Mouse (Mus musculus) midbrain, postnatal 0 days (tissue): ENCODE data around the gene Slc22a18. TPM values are rescaled to one million over a fixed set of nuclear protein-coding genes. Genes with fewer than 3 reads are reported as not detected.

Experiments
- ATAC-seq: fragments of 200-750 bp; cut with Nextera tagmentation; 2 replicates; pipeline ENCODE4 v1.8.0; 2017; ENCODE audit warnings: moderate number of reproducible peaks, mild to moderate bottlenecking, moderate TSS enrichment, moderate library complexity; ENCODE audit not compliant: low FRiP score
- DNase-seq: peaks from one replicate; pipeline ENCODE4 v3.0.0-alpha.2; 2015; ENCODE audit warnings: low spot score
- H3K27ac ChIP-seq: fragments of 300-500 bp; sonication (generic); 2 replicates; pipeline ENCODE4 v1.5.1; 2014; ENCODE audit warnings: low read depth, mild to moderate bottlenecking, low read length, mixed read lengths
- H3K27me3 ChIP-seq: fragments of 300-500 bp; sonication (generic); 2 replicates; pipeline ENCODE4 v1.6.1; 2014; ENCODE audit warnings: low read length, control low read depth, mixed read lengths; ENCODE audit not compliant: insufficient read depth
- H3K36me3 ChIP-seq: fragments of 300-500 bp; sonication (generic); 2 replicates; pipeline ENCODE4 v1.6.1; 2014; ENCODE audit warnings: low read length, control low read depth, mixed read lengths; ENCODE audit not compliant: insufficient read depth
- H3K4me1 ChIP-seq: fragments of 300-500 bp; sonication (generic); 2 replicates; pipeline ENCODE4 v1.6.1; 2014; ENCODE audit warnings: mild to moderate bottlenecking, control low read depth, antibody characterized with exemption, low read length, mixed read lengths; ENCODE audit not compliant: insufficient read depth
- H3K4me2 ChIP-seq: fragments of 300-500 bp; sonication (generic); 2 replicates; pipeline ENCODE4 v1.6.1; 2014; ENCODE audit warnings: low read depth, mild to moderate bottlenecking, low read length, mixed read lengths; ENCODE audit not compliant: poor library complexity, severe bottlenecking
- H3K4me3 ChIP-seq: fragments of 300-500 bp; sonication (generic); 2 replicates; pipeline ENCODE4 v1.5.1; 2014; ENCODE audit warnings: low read depth, mild to moderate bottlenecking, low read length, moderate library complexity
- H3K9ac ChIP-seq: fragments of 300-500 bp; sonication (generic); replicated peaks from 2 replicates; pipeline ENCODE4 v1.6.1; 2014; ENCODE audit warnings: mild to moderate bottlenecking, low read length, moderate library complexity, mixed read lengths; ENCODE audit not compliant: poor library complexity, severe bottlenecking
- H3K9me3 ChIP-seq: fragments of 300-500 bp; sonication (generic); 2 replicates; pipeline ENCODE4 v1.6.1; 2016; ENCODE audit warnings: low read length, control low read depth
- CTCF ChIP-seq: IDR thresholded peaks from 2 replicates; pipeline ENCODE4 v1.5.1; 2016; ENCODE audit warnings: antibody characterized with exemption, mild to moderate bottlenecking
- WGBS: fragments of 180-500 bp; shearing (Covaris S2); extraction: QIAGEN DNeasy Blood & Tissue Kit; methylation state at CpG from one replicate; pipeline ENCODE4 v1.1.7; 2014; 5-methylcytosine and 5-hydroxymethylcytosine counted together
- polyA plus RNA-seq: library from polyadenylated mRNA; unstranded; fragments of >200 nt; fragmentation: Nextera tagmentation; extraction: Ambion mirVana; gene quantifications from 2 replicates; pipeline ENCODE4 v1.2.1, GENCODE M21; 2015
- total RNA-seq: library from RNA; depleted of rRNA; stranded (reverse); fragments of >200 nt; gene quantifications from 2 replicates; pipeline ENCODE4 v1.2.3, GENCODE M21; 2014

Gene Slc22a18
- total and polyA plus RNA-seq, 2 experiments from 2014 or later: 0.33 to 0.86 TPM

- ATAC-seq (peak; percentile 81), DNase-seq (peak; percentile 83)
- no peak within 1 kb of the TSS for H3K27ac ChIP-seq
- no peaks in the 10 kb centered on the region for H3K27me3 ChIP-seq
- H3K36me3 ChIP-seq: no peaks in the 10 kb centered on the region
- peak within 1 kb of the TSS; percentile 44 for H3K9ac ChIP-seq
- peak within 1 kb of the TSS; percentile 44 for H3K4me3 ChIP-seq
- H3K9me3 ChIP-seq: peaks cover 8% of the 10 kb centered on the region; the same call in 1 of the 2 replicates
- H3K4me1 ChIP-seq: no peaks in the 10 kb centered on the region
- H3K4me2 ChIP-seq: peak within 1 kb of the TSS; percentile 56
- no peak for TF ChIP-seq CTCF
- WGBS: 34% methylated on average over 48 of the region's 48 CpGs
Observed at GRCm38 (mm10) chr7:143460874-143461273, 12.7 kb upstream of the Slc22a18 start, which contains the start of gene Cdkn1c. Gene Cdkn1c (minus strand): TSS chr7:143461050.

- peak; percentile 17; the same call in 1 of the 2 replicates for ATAC-seq
- H3K27ac ChIP-seq: no peak overlapping the region
- no peaks in the 10 kb centered on the region for H3K27me3 ChIP-seq
- H3K9me3 ChIP-seq: peaks cover 8% of the 10 kb centered on the region; the same call in 1 of the 2 replicates
- no peaks in the 10 kb centered on the region for H3K4me1 ChIP-seq
- no peak overlapping the region for H3K9ac ChIP-seq
- 35% methylated on average over 18 of the region's 32 CpGs for WGBS
- peak overlapping the region; percentile 44 for H3K4me3 ChIP-seq
- DNase-seq: no peak
- no peaks in the 10 kb centered on the region for H3K36me3 ChIP-seq
- TF ChIP-seq CTCF: no peak
- H3K4me2 ChIP-seq: peak overlapping the region; percentile 56
Observed at GRCm38 (mm10) chr7:143461294-143461870, 12.2 kb upstream of the Slc22a18 start.

- WGBS: 56% methylated on average over 6 of the region's 11 CpGs
- no peak overlapping the region for H3K4me3 ChIP-seq
- no peaks in the 10 kb centered on the region for H3K4me1 ChIP-seq
- DNase-seq (no peak), ATAC-seq (no peak)
- no peaks in the 10 kb centered on the region for H3K27me3 ChIP-seq
- H3K4me2 ChIP-seq: no peak overlapping the region
- H3K9me3 ChIP-seq: peaks cover 8% of the 10 kb centered on the region; the same call in 1 of the 2 replicates
- H3K36me3 ChIP-seq: no peaks in the 10 kb centered on the region
- no peak overlapping the region for H3K9ac ChIP-seq
- TF ChIP-seq CTCF: no peak
- H3K27ac ChIP-seq: no peak overlapping the region
Observed at GRCm38 (mm10) chr7:143461920-143462319, 11.6 kb upstream of the Slc22a18 start.

- Histone ChIP-seq H3K9ac (no peak overlapping the region; the same call in 1 of the 2 replicates), H3K27ac (no peak overlapping the region), H3K36me3 (no peaks in the 10 kb centered on the region), H3K4me3 (no peak overlapping the region), H3K9me3 (peaks cover 8% of the 10 kb centered on the region; the same call in 1 of the 2 replicates), H3K27me3 (no peaks in the 10 kb centered on the region), H3K4me2 (no peak overlapping the region), H3K4me1 (peaks cover under 1% of the 10 kb centered on the region; the same call in 1 of the 2 replicates)
- WGBS: 85% methylated on average over 5 of the region's 5 CpGs
- DNase-seq (no peak), ATAC-seq (no peak)
- no peak for TF ChIP-seq CTCF
Observed at GRCm38 (mm10) chr7:143462516-143462915, 11.0 kb upstream of the Slc22a18 start.

- ATAC-seq: no peak
- Histone ChIP-seq H3K4me3 (no peak overlapping the region), H3K9ac (no peak overlapping the region), H3K4me2 (no peak overlapping the region), H3K36me3 (no peaks in the 10 kb centered on the region), H3K9me3 (peaks cover 8% of the 10 kb centered on the region; the same call in 1 of the 2 replicates), H3K27me3 (no peaks in the 10 kb centered on the region), H3K27ac (no peak overlapping the region), H3K4me1 (peaks cover 3% of the 10 kb centered on the region)
- WGBS: 34% methylated on average over 11 of the region's 11 CpGs
- peak; percentile 90 for TF ChIP-seq CTCF
- peak; percentile 84 for DNase-seq
Observed at GRCm38 (mm10) chr7:143463865-143464415, 9.6 kb upstream of the Slc22a18 start.
